Mouse (Mus musculus): ENCODE results near the gene Unc5b.

- TF ChIP-seq CTCF (IDR thresholded peaks at IDR 0.05; ENCODE audit: low read depth) (no peak), EP300 (IDR thresholded peaks at IDR 0.05; ENCODE audit: low read depth) (no peak)
These were observed 31.9 kb upstream of the Unc5b start for GRCm38 (mm10) chr10:60863318-60863717.

Measured in liver, embryonic 14.5 days (tissue).